Mouse (Mus musculus): ENCODE measurements around the gene Dab2. TPM values are rescaled to one million over a fixed set of nuclear protein-coding genes. Genes with fewer than 3 reads are reported as not detected.

Dab2 gene
- polyA plus RNA-seq (2015; fragmentation: Nextera tagmentation; extraction: Ambion mirVana) = 116 and 203 TPM in 2 replicates

GRCm38 (mm10) chr15:6299554-6299953, at the start of gene Dab2:
TSS of gene Dab2 (plus strand) at chr15:6299788.

DNA sequence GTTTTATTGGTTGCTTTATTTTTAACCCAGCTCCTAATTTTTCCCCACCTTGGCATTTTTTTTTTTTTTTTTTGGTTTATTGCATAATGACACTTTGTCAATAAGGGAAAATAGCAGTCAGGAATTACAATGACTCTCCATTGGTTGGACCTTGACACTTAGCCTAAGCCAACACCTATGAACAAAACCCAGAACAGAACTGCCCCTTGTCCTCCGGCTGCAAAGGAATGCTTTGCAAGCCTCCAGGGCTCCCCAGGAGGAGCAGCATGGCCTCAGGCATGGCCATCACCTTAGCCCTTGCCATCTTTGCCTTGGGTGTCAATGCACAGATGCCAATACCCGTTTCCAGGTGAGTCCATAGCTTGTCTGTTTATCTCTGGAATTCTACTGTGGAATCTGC, 145.5 kb downstream of the Dab2 start, which contains the start of gene C9:
TSS of gene C9 (plus strand) at position 193 of the 400 bp plus-strand sequence.

Other genes starting within 250 kb of the Dab2 start
- gene C9, start 145.5 kb downstream of the Dab2 start, polyA plus RNA-seq (2015; fragmentation: Nextera tagmentation; extraction: Ambion mirVana) = not detected in 2 replicates
- gene Fyb, start 223.1 kb downstream of the Dab2 start, polyA plus RNA-seq (2015; fragmentation: Nextera tagmentation; extraction: Ambion mirVana) = 11.6 and 26.2 TPM in 2 replicates